Mouse (Mus musculus): ENCODE results near the gene Vrk3. TPM values are rescaled to one million over a fixed set of nuclear protein-coding genes. Genes with fewer than 3 reads are reported as not detected.
"Not testable (repeated sequence)": the region's sequence is repeated elsewhere in the genome, so short reads cannot be mapped to it uniquely, and the experiment has no call there.

The Vrk3 gene
- polyA plus RNA-seq (2014; fragmentation: Nextera tagmentation; extraction: Ambion mirVana), result 23.0 and 27.0 TPM in 2 replicates

DNA sequence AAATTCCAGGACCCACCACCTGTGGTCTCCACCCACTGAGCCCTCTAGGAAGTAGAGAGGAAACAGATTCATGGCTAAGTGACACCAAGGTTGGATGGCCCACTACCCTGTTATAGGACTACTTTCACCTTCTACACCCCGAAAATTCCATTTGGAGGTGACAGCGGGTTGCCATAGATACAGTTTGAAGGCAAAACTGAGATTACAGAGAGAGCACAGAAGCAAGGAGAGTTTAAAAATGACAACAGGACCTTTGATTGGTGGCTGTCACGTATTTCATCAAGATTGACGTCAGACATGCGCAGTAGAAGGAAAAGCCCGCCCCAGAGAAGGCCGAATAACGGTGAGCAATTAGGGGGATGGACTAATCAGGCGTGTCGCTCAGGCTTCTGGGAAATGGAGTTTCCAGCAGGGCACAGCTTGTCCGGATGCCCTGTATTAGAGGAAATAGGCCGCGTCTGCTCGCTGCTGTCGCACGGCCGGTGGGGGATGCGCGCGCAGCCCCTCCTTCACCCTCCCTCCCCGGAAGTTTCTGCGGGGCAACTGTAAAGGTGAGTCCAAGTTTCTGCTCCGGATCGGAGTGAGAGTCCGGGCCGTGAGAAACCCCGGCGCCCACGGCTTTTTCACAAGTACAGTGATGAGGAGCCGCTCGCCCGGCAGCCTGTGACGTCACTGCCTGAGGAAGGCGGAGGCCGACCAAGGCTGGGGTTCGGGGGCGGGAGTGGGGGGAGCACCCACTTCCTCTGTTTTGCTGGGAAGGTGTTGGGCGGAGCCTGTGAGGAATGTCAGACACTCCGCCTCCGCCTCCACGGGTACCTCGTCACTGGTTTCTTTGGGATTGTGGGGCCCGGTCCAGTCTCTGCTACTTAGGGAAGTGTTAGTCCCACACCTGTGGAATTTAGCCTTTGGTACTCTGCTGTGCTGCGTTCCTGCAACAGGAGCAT, at the start of gene Vrk3:
Vrk3 (plus strand) TSS at position 313 of the 944 bp plus-strand sequence.
- Histone ChIP-seq H3K4me2 (ENCODE audit: low read depth, low read length) (peak within 1 kb of the TSS; percentile 71), H3K27me3 (ENCODE audit: control insufficient read depth, insufficient read depth, low read length) (no peaks in the 10 kb centered on the region), H3K9ac (replicated peaks; ENCODE audit: low read depth, low read length) (peak within 1 kb of the TSS; percentile 56), H3K27ac (ENCODE audit: low read depth, low read length) (peak within 1 kb of the TSS; percentile 75), H3K36me3 (ENCODE audit: control insufficient read depth, insufficient read depth, low read length) (peaks cover 7% of the 10 kb centered on the region; the same call in 1 of the 2 replicates), H3K9me3 (ENCODE audit: control insufficient read depth, low read length) (no peaks in the 10 kb centered on the region), H3K4me3 (ENCODE audit: low read depth, low read length) (peak within 1 kb of the TSS; percentile 66), H3K4me1 (ENCODE audit: control insufficient read depth, insufficient read depth, low read length) (peaks cover 8% of the 10 kb centered on the region; the same call in 1 of the 2 replicates)
- WGBS, result under 1% methylated on average over 44 of the region's 44 CpGs
- peak; percentile 96 for ATAC-seq (ENCODE audit: low read depth)

DNA sequence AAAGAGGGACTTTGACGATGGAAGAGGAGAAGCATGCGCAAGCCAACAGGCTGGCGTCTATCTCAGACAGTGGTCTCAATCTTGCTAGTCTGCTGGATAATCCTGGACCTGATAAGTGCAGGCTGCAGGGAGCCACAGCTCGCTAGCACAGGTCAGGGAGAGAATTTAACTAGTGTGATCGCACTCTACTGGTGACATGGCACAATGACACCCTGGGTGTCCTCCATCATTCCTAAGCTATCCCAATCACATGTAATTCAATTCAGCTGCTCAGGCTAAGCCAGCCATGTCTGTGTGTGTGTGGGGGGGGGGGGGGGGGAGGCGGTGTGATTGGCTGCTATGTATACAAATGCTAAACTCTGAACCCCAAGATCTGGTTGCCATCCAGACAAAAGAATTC, 46.3 kb upstream of the Vrk3 start:
- Histone ChIP-seq H3K27me3 (ENCODE audit: control insufficient read depth, insufficient read depth, low read length) (no peaks in the 10 kb centered on the region), H3K9ac (replicated peaks; ENCODE audit: low read depth, low read length) (no peak overlapping the region), H3K9me3 (ENCODE audit: control insufficient read depth, low read length) (no peaks in the 10 kb centered on the region), H3K27ac (ENCODE audit: low read depth, low read length) (no peak overlapping the region), H3K4me3 (ENCODE audit: low read depth, low read length) (no peak overlapping the region), H3K4me1 (ENCODE audit: control insufficient read depth, insufficient read depth, low read length) (no peaks in the 10 kb centered on the region), H3K36me3 (ENCODE audit: control insufficient read depth, insufficient read depth, low read length) (no peaks in the 10 kb centered on the region), H3K4me2 (ENCODE audit: low read depth, low read length) (no peak overlapping the region)
- no peak; the same call in 1 of the 2 replicates for ATAC-seq (ENCODE audit: low read depth)
- 8% methylated on average over 6 of the region's 6 CpGs for WGBS

DNA sequence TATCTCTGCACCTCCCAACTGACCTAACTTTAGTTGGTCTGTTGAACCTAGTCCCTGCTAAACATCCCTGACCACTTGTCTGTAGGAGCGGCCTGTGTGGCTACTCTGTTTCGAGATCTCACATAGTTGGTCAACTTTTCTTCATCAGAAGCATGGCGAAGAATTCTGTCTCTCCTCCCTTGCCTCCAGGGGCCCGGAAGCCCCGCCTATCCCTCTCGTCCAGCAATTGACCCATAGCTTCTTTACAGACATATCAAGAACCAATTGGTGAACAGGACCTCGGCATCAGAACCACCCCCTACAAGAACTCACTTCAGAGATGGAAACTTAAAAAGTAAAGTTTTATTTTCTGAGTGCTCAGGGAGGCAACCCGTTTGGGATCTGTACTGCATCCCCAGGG, 45.2 kb upstream of the Vrk3 start:
- Histone ChIP-seq H3K4me1 (ENCODE audit: control insufficient read depth, insufficient read depth, low read length) (no peaks in the 10 kb centered on the region), H3K36me3 (ENCODE audit: control insufficient read depth, insufficient read depth, low read length) (no peaks in the 10 kb centered on the region), H3K27me3 (ENCODE audit: control insufficient read depth, insufficient read depth, low read length) (no peaks in the 10 kb centered on the region), H3K4me3 (ENCODE audit: low read depth, low read length) (no peak overlapping the region), H3K9me3 (ENCODE audit: control insufficient read depth, low read length) (no peaks in the 10 kb centered on the region), H3K27ac (ENCODE audit: low read depth, low read length) (no peak overlapping the region), H3K4me2 (ENCODE audit: low read depth, low read length) (no peak overlapping the region), H3K9ac (replicated peaks; ENCODE audit: low read depth, low read length) (no peak overlapping the region)
- no peak for ATAC-seq (ENCODE audit: low read depth)
- 87% methylated on average over 8 of the region's 8 CpGs for WGBS

DNA sequence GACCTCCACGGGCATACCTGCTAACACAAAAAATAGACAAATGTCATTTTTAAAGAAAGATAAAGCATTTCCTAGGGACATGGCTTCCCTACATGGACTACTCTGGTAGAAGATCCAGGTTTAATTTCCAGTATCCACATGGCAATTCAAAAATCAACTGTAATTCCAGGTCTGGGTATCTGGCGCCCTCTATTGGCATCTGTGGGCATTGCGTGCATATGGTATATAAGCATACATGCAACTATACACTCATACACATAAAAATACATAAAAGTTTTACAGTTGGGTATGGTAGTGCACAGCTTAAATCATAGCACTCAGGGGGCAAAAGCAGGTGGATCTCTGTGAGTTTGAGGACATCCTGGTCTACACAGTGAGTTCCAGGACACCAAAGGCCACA, 43.9 kb upstream of the Vrk3 start:
- no peaks in the 10 kb centered on the region for H3K4me1 ChIP-seq (ENCODE audit: control insufficient read depth, insufficient read depth, low read length)
- no peak for ATAC-seq (ENCODE audit: low read depth)

GRCm38 (mm10) chr7:44705086-44705485, 43.1 kb upstream of the Vrk3 start:
- WGBS, result 90% methylated on average over 4 of the region's 4 CpGs
- ATAC-seq (ENCODE audit: low read depth), result no peak
- no peaks in the 10 kb centered on the region for H3K36me3 ChIP-seq (ENCODE audit: control insufficient read depth, insufficient read depth, low read length)

More for the DNA sequence above, 43.9 kb upstream of the Vrk3 start:
- no peak overlapping the region for H3K27ac ChIP-seq (ENCODE audit: low read depth, low read length)
- no peak overlapping the region for H3K9ac ChIP-seq (replicated peaks; ENCODE audit: low read depth, low read length)
- no peaks in the 10 kb centered on the region for H3K9me3 ChIP-seq (ENCODE audit: control insufficient read depth, low read length)
- H3K27me3 ChIP-seq (ENCODE audit: control insufficient read depth, insufficient read depth, low read length), result no peaks in the 10 kb centered on the region
- no peaks in the 10 kb centered on the region for H3K36me3 ChIP-seq (ENCODE audit: control insufficient read depth, insufficient read depth, low read length)
- no peak overlapping the region for H3K4me3 ChIP-seq (ENCODE audit: low read depth, low read length)
- no peak overlapping the region for H3K4me2 ChIP-seq (ENCODE audit: low read depth, low read length)
- 58% methylated on average over 3 of the region's 3 CpGs for WGBS

DNA sequence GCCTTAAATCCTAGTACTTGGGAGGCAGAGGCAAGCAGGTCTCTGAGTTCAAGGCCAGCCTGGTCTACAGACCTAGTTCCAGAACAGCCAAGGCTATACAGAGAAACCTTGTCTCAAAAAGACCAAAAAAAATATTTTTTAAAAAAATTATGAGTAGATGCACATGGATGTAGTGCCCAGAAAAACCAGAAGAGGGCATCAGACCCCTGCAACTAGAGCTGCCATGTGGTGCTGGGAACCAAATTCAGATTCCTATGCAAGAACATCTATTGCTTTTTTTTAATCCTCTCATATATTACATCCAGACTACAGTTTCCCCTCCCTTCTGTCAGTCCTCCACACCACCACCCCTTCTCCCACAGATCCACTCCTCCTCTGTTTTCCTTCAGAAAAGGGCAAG, 41.9 kb upstream of the Vrk3 start:
- no peak overlapping the region for H3K27ac ChIP-seq (ENCODE audit: low read depth, low read length)
- no peak overlapping the region for H3K4me2 ChIP-seq (ENCODE audit: low read depth, low read length)
- H3K27me3 ChIP-seq (ENCODE audit: control insufficient read depth, insufficient read depth, low read length), result no peaks in the 10 kb centered on the region
- H3K9ac ChIP-seq (replicated peaks; ENCODE audit: low read depth, low read length), result no peak overlapping the region
- ATAC-seq (ENCODE audit: low read depth), result no peak
- H3K36me3 ChIP-seq (ENCODE audit: control insufficient read depth, insufficient read depth, low read length), result no peaks in the 10 kb centered on the region
- no peak overlapping the region for H3K4me3 ChIP-seq (ENCODE audit: low read depth, low read length)
- no peaks in the 10 kb centered on the region for H3K4me1 ChIP-seq (ENCODE audit: control insufficient read depth, insufficient read depth, low read length)
- no peaks in the 10 kb centered on the region for H3K9me3 ChIP-seq (ENCODE audit: control insufficient read depth, low read length)

More at GRCm38 (mm10) chr7:44705086-44705485, 43.1 kb upstream of the Vrk3 start:
- no peaks in the 10 kb centered on the region for H3K4me1 ChIP-seq (ENCODE audit: control insufficient read depth, insufficient read depth, low read length)
- H3K9ac ChIP-seq (replicated peaks; ENCODE audit: low read depth, low read length), result no peak overlapping the region
- no peaks in the 10 kb centered on the region for H3K27me3 ChIP-seq (ENCODE audit: control insufficient read depth, insufficient read depth, low read length)
- no peaks in the 10 kb centered on the region for H3K9me3 ChIP-seq (ENCODE audit: control insufficient read depth, low read length)
- no peak overlapping the region for H3K4me3 ChIP-seq (ENCODE audit: low read depth, low read length)
- no peak overlapping the region for H3K4me2 ChIP-seq (ENCODE audit: low read depth, low read length)
- no peak overlapping the region for H3K27ac ChIP-seq (ENCODE audit: low read depth, low read length)

DNA sequence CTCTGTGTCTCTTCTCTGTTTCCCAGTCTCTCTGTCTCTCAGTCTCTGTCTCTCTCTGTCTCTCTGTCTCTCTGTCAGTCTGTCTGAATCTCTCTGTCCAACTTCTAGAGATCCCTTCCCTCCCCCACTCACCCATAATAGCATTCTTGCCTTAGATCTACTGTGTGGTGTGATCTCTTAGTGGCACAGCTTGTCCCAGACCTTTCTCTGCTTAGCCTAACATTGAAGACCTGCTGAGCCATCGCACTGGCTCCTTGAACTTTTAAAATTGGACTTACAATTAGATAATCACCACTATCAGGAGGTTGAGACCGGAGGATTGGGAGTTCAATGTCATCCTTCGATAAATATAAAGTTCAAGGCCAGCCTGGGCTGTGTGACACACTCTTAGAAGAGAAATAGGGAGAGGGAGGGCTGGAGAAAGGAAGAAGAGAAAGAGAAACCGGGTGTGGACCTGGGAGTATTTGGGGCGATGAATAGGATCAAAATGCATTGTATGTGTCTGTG, 41.0 kb upstream of the Vrk3 start:
- ATAC-seq (ENCODE audit: low read depth), result no peak
- H3K27me3 ChIP-seq (ENCODE audit: control insufficient read depth, insufficient read depth, low read length), result no peaks in the 10 kb centered on the region
- no peak overlapping the region for H3K4me3 ChIP-seq (ENCODE audit: low read depth, low read length)
- no peaks in the 10 kb centered on the region for H3K9me3 ChIP-seq (ENCODE audit: control insufficient read depth, low read length)
- H3K36me3 ChIP-seq (ENCODE audit: control insufficient read depth, insufficient read depth, low read length), result no peaks in the 10 kb centered on the region
- H3K4me1 ChIP-seq (ENCODE audit: control insufficient read depth, insufficient read depth, low read length), result no peaks in the 10 kb centered on the region
- WGBS, result 90% methylated on average over 5 of the region's 5 CpGs
- no peak overlapping the region for H3K4me2 ChIP-seq (ENCODE audit: low read depth, low read length)
- H3K9ac ChIP-seq (replicated peaks; ENCODE audit: low read depth, low read length), result no peak overlapping the region
- no peak overlapping the region for H3K27ac ChIP-seq (ENCODE audit: low read depth, low read length)

GRCm38 (mm10) chr7:44708093-44708492, 40.1 kb upstream of the Vrk3 start:
- not testable (repeated sequence) for H3K27me3 ChIP-seq (ENCODE audit: control insufficient read depth, insufficient read depth, low read length); H3K4me3 ChIP-seq (ENCODE audit: low read depth, low read length); H3K27ac ChIP-seq (ENCODE audit: low read depth, low read length); H3K4me1 ChIP-seq (ENCODE audit: control insufficient read depth, insufficient read depth, low read length); ATAC-seq (ENCODE audit: low read depth); H3K9ac ChIP-seq (replicated peaks; ENCODE audit: low read depth, low read length); H3K4me2 ChIP-seq (ENCODE audit: low read depth, low read length); H3K36me3 ChIP-seq (ENCODE audit: control insufficient read depth, insufficient read depth, low read length); H3K9me3 ChIP-seq (ENCODE audit: control insufficient read depth, low read length)
- 88% methylated on average over 6 of the region's 6 CpGs for WGBS

GRCm38 (mm10) chr7:44708574-44708973, 39.6 kb upstream of the Vrk3 start, which contains the start of gene Izumo2:
TSS of gene Izumo2 (plus strand) at chr7:44708742.
- H3K4me2 ChIP-seq (ENCODE audit: low read depth, low read length), result no peak within 1 kb of the TSS
- no peaks in the 10 kb centered on the region for H3K4me1 ChIP-seq (ENCODE audit: control insufficient read depth, insufficient read depth, low read length)
- H3K36me3 ChIP-seq (ENCODE audit: control insufficient read depth, insufficient read depth, low read length), result no peaks in the 10 kb centered on the region
- WGBS, result 78% methylated on average over 14 of the region's 14 CpGs
- H3K4me3 ChIP-seq (ENCODE audit: low read depth, low read length), result no peak within 1 kb of the TSS
- no peaks in the 10 kb centered on the region for H3K9me3 ChIP-seq (ENCODE audit: control insufficient read depth, low read length)
- no peak within 1 kb of the TSS for H3K27ac ChIP-seq (ENCODE audit: low read depth, low read length)
- no peak within 1 kb of the TSS for H3K9ac ChIP-seq (replicated peaks; ENCODE audit: low read depth, low read length)
- no peaks in the 10 kb centered on the region for H3K27me3 ChIP-seq (ENCODE audit: control insufficient read depth, insufficient read depth, low read length)
- no peak for ATAC-seq (ENCODE audit: low read depth)
